Mouse (Mus musculus): ENCODE data around the gene Ankrd2.

DNA sequence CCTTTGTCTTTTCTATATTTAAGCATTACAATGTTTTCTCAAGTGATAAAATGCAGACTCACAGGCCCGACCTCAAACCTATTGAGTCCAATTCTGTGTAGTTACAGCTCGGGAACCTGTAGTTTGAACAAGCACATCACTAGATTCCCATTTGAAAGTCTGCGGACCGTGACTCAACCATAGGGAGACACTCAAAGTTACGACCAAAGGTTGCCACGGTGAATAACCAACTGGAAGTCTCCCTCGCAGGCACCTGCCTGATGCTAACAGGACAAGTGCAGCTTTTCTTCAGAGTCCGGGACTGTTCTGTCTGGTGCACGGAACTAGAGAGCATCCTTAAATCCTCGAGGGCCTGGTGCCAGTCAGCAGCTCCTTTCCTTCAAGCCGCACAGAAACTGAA is 44.7 kb downstream of the Ankrd2 start:
- TF ChIP-seq CTCF (IDR thresholded peaks at IDR 0.05; ENCODE audit: low read depth, low read length) (no peak), TAL1 (conservative IDR thresholded peaks at IDR 0.05; ENCODE audit: low read depth, low read length) (no peak), GATA1 (IDR thresholded peaks at IDR 0.05; ENCODE audit: borderline replicate concordance, low read length) (no peak), POLR2AphosphoS5 (IDR thresholded peaks at IDR 0.05; ENCODE audit: insufficient replicate concordance, low read depth, low read length) (no peak)
